Mouse (Mus musculus): ENCODE results near the gene Srpk2.
"Not testable (repeated sequence)": the region's sequence is repeated elsewhere in the genome, so short reads cannot be mapped to it uniquely, and the experiment has no call there.

The Srpk2 gene

GRCm38 (mm10) chr5:23576336-23577094 is 107.9 kb downstream of the Srpk2 start:
- DNase-seq (ENCODE audit: extremely low read depth, insufficient read length, low spot score): no peak

GRCm38 (mm10) chr5:23573942-23574341 is 110.5 kb downstream of the Srpk2 start:
- no peak for DNase-seq (ENCODE audit: extremely low read depth, insufficient read length, low spot score)

GRCm38 (mm10) chr5:23568188-23568587 is 116.2 kb downstream of the Srpk2 start:
- no peak for DNase-seq (ENCODE audit: extremely low read depth, insufficient read length, low spot score)

- DNase-seq (ENCODE audit: extremely low read depth, insufficient read length, low spot score): no peak
These were observed 118.0 kb downstream of the Srpk2 start for GRCm38 (mm10) chr5:23566382-23566781.

- DNase-seq (ENCODE audit: extremely low read depth, insufficient read length, low spot score): no peak
These were observed 121.9 kb downstream of the Srpk2 start for GRCm38 (mm10) chr5:23562278-23563060.

- no peak for DNase-seq (ENCODE audit: extremely low read depth, insufficient read length, low spot score)
These were observed 123.2 kb downstream of the Srpk2 start for GRCm38 (mm10) chr5:23561227-23561626.

GRCm38 (mm10) chr5:23560171-23560570 is 124.2 kb downstream of the Srpk2 start:
- DNase-seq (ENCODE audit: extremely low read depth, insufficient read length, low spot score): peak; percentile 22

GRCm38 (mm10) chr5:23556007-23556770 is 128.2 kb downstream of the Srpk2 start:
- DNase-seq (ENCODE audit: extremely low read depth, insufficient read length, low spot score): no peak

GRCm38 (mm10) chr5:23553338-23553737 is 131.1 kb downstream of the Srpk2 start:
- DNase-seq (ENCODE audit: extremely low read depth, insufficient read length, low spot score): not testable (repeated sequence)

- DNase-seq (ENCODE audit: extremely low read depth, insufficient read length, low spot score): no peak
These were observed 132.7 kb downstream of the Srpk2 start for GRCm38 (mm10) chr5:23551687-23552086.

- DNase-seq (ENCODE audit: extremely low read depth, insufficient read length, low spot score): no peak
These were observed 148.7 kb downstream of the Srpk2 start for GRCm38 (mm10) chr5:23535692-23536091.

GRCm38 (mm10) chr5:23531541-23532096 is 152.8 kb downstream of the Srpk2 start:
- no peak for DNase-seq (ENCODE audit: extremely low read depth, insufficient read length, low spot score)

- DNase-seq (ENCODE audit: extremely low read depth, insufficient read length, low spot score): no peak
These were observed 153.3 kb downstream of the Srpk2 start for GRCm38 (mm10) chr5:23531100-23531499.

GRCm38 (mm10) chr5:23524621-23525020 is 159.8 kb downstream of the Srpk2 start:
- DNase-seq (ENCODE audit: extremely low read depth, insufficient read length, low spot score): no peak

GRCm38 (mm10) chr5:23523936-23524335 is 160.5 kb downstream of the Srpk2 start:
- DNase-seq (ENCODE audit: extremely low read depth, insufficient read length, low spot score): no peak

- no peak for DNase-seq (ENCODE audit: extremely low read depth, insufficient read length, low spot score)
These were observed 162.8 kb downstream of the Srpk2 start for GRCm38 (mm10) chr5:23521645-23522044.

- no peak for DNase-seq (ENCODE audit: extremely low read depth, insufficient read length, low spot score)
These were observed 164.7 kb downstream of the Srpk2 start for GRCm38 (mm10) chr5:23519679-23520078.

GRCm38 (mm10) chr5:23518673-23519072 is 165.7 kb downstream of the Srpk2 start:
- no peak for DNase-seq (ENCODE audit: extremely low read depth, insufficient read length, low spot score)

GRCm38 (mm10) chr5:23517839-23518238 is 166.6 kb downstream of the Srpk2 start:
- DNase-seq (ENCODE audit: extremely low read depth, insufficient read length, low spot score): no peak

GRCm38 (mm10) chr5:23516962-23517361 is 167.5 kb downstream of the Srpk2 start:
- no peak for DNase-seq (ENCODE audit: extremely low read depth, insufficient read length, low spot score)

GRCm38 (mm10) chr5:23515038-23515437 is 169.4 kb downstream of the Srpk2 start:
- DNase-seq (ENCODE audit: extremely low read depth, insufficient read length, low spot score): no peak

Data from 3134 (cell line).